Mouse (Mus musculus) erythroblast, embryonic 14.5 days (primary cell): Measurements from ENCODE around the gene Flnb.

Experiments
- GATA1 ChIP-seq: IDR thresholded peaks from 2 replicates; pipeline ENCODE4 v1.6.1; 2012; ENCODE audit warnings: low read length, inconsistent platforms, mixed read lengths
- TAL1 ChIP-seq: IDR thresholded peaks from 3 replicates; pipeline ENCODE4 v1.6.1; 2012; ENCODE audit warnings: low read length, inconsistent platforms, mixed read lengths

GRCm38 (mm10) chr14:7833458-7833857 is 15.7 kb downstream of the Flnb start:
- TF ChIP-seq GATA1 (no peak), TAL1 (no peak)
